Mouse (Mus musculus): Measurements from ENCODE around the gene 1110002E22Rik.

DNA sequence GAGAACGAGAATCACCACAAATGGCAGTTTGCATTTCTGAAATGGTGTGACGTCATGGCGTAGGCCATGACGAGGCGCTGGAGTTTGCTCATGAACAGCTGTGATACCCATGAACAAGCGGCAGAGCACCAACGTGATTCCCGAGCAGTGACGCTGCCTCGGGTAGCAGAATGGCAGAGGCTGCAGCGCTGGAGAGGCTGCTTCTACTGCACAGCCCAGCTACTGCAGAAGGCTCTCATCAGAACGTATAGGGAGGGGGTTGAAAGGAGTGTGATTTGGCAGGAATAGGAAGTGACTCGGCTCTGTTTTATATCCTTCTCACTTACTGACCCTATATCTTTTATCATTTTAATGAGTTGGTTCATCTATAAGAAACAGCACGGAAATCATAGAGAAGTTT, 54.0 kb downstream of the 1110002E22Rik start:
- TF ChIP-seq POLR2A (IDR thresholded peaks at IDR 0.05; ENCODE audit: control insufficient read depth, low read depth, low read length) (no peak), CTCF (IDR thresholded peaks at IDR 0.05; ENCODE audit: control insufficient read depth, insufficient read depth, insufficient replicate concordance, low read depth, low read length) (no peak)
